Mouse (Mus musculus) thymus, postnatal 36 days (tissue): Measurements from ENCODE around the gene C87436.
"Not testable (repeated sequence)": the region's sequence is repeated elsewhere in the genome, so short reads cannot be mapped to it uniquely, and the experiment has no call there.

Experiments
- DNase-seq, 2 experiments: peaks; one replicate each; pipeline ENCODE4 v3.0.0; 2022; ENCODE audit warnings: mixed read lengths in 2 of 2

Gene C87436

DNA sequence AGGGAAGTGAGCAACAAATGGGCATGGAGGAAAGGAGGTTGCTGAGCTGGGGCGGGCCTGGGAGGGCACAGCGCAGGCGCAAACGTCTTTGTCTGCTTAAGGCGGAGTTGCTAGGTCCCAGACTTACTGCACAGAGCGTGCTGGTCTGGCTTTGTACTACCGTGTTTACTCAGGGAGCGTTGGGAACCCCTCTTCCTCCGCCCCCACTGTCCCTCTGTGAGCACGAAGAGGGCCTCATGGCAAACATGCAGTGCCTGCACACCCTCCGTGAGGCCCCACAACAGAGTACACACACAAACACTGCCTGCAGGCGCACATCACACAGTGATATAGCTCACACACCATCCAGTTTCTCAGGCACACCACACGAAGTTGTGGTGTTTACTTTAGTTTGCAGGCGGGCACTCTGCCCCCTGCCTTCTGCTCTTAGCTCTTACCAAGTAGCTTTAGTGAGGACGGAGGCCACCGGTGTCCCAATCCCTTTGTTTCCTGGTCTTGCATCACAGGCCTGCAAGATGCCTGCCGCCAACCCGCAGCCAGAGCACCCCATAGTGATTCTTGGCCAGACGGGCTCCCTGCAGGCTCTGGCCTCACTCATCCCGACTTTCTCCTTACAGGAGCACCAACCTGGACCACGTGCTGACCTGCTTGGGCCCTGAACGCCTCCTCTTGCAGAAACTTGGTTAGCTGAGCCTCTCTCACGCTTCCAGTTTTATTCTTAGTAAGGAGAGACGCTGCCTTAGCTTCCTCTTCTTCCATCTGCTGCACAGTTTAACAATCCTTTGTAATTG is 49.4 kb downstream of the C87436 start:
- DNase-seq, result peak; percentile 85 to 89

DNA sequence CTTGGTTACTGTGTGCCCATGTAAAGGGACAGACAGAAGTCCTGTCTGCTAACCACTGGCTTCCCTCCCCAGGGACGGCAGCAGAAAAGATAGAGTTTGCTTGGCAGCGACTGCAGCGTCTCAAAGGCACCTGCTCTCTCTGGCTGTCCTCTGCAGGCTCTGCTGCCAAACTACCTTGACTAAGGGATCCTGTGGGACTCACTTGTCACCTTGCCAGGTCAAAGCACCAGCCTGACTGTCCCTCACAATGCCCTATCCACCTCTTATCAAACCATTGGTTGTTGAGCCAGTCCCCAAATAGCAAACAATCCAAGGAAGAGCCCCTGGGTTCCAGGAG is 49.9 kb downstream of the C87436 start:
- DNase-seq, result peak in 1 of 2 experiments; percentile 24

DNA sequence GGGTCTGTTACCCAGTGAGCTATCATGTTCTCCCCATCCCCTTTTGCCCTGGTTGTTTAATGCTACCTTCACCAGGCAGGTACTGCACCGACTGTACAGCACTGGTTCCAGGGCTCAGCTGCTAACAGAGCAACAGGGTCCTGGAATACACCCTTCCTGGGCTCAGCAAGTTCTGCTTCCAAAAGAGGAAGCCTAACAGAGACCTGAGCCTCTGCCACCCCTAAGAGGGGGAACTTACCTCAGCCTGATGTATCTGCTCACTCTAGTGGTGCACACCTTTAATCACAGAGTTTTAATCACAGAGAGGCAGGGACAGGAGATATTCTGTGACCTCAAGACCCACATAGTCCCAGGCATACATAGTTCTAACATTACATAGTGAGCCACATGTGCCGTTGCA is 51.8 kb downstream of the C87436 start:
- no peak for DNase-seq

DNA sequence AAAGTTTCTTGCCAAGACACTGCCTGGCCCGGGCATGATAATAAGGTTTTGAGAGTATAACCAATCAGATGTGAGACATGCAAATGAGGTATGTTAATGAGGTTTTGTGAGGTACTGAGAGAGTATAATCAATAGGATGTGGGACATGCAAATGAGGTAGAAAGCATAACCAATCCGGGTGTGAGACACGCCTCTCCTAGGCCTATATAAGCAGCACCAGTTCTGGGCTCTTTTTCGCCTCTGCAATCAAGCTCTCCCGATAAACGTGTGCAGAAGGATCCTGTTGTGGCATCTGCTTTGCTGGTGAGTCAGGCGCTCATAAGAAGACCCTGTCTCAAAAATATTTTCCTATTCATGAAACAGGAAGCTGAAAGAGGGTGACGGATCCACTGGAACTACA is 52.2 kb downstream of the C87436 start:
- not testable (repeated sequence) for DNase-seq

DNA sequence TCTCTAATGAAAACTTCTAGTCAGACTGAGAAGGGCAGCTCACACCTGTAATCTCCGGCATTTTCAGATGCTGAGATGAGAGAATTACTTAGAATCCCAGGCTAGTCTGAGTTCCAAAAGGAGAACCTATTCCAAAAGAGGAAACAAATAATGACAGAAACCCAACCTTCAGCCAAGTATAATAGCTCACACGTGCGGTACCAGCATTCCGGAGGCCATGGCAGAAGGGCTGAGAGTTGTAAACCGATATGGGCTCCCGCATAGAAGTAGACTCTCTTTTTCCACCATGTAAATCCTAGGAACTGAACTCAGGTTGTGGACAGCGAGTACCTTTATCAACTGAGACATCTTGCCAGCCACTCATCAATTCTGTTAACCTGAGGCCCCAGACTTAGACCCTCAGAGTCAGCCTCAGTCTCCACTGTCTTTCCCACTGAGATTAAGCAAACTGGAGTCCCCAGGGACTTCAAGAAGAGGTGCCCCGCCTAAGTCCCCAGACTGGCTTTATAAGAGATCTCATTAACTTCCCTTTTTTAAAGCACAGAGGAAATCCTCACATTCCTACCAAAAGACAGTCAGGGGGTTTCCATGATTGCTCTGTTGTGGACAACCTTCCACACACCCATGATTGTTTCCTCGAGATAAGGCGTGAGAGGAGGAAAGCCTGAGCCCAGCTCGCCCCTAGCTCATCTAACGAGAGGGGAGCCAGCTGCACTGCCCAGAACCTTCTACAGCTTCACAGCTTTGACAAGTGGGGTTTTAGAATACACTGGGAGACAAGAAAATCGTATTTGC is 55.5 kb downstream of the C87436 start:
- DNase-seq, result no peak

DNA sequence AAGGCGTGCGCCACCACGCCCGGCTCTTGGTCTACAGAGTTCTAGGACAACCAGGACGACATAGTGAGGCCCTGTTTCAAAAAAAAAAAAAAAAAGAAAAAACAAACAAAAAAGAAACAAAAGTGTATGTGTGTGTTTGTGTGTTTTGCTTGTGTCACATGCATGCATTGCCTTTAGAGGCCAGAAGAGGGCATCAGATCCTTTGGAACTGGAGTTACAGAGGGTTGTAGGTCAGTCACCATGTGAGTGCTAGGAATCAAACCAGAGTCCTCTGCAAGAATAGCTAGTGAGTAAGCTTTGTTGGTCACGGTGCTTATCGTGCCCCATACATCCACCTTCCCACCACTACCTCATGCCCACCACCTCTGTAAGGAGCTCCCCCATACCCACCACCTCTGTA is 56.6 kb downstream of the C87436 start:
- no peak for DNase-seq

DNA sequence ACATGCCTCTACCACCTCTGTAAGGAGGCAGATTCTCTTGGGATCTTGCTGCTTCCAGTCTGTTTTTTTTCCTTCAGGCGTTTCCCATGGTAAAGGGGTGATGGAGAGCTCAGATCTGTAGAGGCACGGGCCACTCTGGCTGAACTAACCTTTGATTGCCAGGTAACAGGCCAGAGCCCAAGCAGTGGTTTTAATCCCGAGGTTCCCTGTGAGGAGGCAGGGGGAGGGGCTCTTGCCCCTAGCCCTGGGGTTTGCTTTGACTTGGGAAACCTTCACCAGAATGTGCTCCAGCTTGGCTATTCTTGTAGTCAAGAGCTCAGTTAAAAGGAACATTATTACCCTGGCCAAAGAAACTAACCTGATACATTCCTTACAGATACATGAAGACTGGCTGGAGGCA is 57.5 kb downstream of the C87436 start:
- no peak for DNase-seq

DNA sequence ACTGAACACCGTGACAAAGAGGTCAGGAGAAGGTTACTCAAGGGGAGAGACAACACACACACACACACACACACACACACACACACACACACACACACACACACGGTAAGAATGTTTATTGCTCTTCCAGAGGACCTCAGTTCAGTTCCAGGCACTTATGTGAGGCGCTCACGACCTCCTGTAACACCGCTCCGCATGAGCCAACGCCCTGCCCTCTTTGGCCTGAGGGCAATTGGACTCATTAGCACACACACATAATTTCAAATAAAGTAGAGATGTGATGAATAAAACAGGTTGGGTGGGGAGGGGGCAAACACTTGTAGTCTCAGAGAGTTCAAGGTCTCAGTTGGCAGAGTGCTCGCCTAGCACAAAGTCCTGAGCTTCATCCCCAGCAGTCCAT is 58.0 kb downstream of the C87436 start:
- no peak for DNase-seq

DNA sequence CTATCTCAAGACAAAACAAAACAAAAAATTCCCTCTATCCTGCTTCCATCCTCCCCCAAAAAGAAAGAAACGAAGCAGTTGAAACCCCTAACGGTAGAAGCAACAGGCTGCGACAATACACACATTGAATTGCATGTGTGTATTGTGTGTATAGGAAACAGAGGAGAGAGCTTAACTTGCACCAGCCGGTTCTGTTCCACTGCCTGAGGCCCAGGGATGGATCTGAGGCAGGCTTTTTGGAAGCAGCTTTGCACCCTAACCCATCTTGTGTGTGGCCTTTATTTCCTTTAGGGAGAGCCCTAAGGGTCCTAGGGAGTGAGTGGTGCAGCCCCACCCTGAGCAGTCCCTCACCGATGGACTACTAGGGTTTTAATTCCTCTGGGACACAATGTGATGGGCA is 58.4 kb downstream of the C87436 start:
- no peak for DNase-seq

DNA sequence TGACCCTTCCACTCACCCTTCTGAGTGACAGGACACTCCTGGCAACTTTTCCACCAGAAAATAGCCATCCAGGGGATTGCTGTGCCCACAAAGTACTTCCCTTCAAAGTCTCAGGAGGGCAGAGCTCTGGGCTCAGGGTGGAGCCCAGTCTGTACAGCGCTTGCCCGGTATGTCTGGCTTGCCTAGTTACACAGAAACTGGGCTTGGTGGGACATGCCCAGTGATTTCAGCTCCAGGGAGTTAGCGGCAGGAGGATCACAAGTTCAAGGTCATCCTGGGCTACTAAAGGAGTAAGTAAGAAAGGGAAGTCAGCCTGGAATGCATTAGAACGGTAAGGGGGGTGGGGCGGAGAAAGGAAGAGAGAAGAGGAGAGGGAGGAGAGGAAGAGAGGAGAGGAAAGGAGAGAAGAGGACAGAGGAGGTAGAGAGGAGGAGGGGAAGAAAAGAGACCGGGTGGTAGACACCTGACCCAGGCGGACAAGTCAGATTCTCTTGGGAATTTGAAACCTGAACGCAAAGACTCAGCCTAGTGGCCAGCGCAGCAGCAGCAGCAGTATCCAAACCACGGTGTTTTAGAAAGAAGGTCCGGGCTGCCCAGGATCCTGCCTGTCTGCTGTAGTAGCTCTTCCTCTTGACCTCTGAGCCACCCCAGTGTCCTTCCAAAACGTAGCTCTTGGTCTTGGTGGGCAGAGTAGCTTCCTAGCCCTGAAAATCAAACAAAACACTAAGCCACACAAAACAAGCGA is 59.1 kb downstream of the C87436 start:
- DNase-seq, result no peak

DNA sequence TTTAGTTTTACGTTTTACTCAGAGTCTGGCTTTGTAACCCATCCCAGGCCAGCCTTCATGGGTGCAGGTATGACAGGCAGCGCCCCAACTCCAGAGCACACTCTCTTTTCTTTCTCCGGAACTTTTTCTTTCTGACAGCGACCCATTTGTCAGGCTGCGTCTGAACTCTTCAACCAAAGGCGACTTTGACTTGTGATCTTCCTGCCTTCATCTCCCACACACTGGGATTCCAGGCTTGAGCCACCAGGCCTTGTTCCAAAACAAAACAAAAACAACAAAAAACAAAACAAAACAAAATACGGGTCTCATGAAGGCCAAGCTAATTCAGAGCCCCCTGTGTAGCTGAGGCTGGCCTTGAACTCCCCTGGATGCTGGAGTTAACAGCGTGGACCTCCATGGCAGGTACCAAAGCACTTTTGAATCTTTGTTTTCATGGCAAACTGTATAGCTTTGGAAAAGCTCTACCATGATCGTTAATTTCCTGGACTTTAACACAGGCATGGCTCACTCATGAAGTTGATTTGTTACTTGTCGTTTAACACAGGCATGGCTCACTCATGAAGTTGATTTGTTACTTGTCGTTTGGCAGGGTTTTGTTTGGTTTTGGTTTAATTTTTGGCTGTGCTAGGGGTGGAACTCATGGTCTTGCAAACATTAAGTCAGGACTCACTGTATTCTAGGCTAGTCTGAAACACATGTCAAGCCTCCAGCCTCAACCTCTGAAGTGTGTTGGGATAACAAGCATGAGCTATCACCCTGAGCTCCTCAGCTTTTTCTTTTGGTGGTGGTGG is 60.0 kb downstream of the C87436 start:
- DNase-seq, result no peak

DNA sequence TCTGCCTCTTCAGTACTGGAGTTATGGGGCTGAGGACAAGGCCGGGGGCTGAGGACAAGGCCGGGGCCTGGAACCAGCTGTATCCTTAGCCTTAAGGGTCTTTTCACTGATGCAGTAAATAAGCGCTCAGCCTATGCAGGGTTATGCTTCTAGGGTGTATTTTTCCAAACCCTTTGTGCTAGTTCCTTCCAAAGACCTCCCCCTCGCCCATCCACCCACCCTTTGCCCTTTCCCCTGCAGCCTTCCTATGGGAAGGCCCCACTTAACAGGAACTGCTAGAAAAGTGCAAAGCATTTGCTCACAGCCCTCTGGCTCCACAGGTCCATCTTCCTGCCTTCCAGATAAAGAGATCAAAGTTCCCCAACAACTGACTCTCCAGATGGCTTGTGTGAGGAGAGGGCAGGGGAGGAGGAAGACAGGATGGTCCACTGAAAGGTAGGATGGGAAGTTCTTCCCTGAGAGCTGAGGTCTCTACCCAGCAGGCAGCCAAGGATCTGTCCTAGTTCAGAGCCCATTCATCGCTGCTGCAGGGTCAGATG is 61.5 kb downstream of the C87436 start:
- DNase-seq, result no peak

DNA sequence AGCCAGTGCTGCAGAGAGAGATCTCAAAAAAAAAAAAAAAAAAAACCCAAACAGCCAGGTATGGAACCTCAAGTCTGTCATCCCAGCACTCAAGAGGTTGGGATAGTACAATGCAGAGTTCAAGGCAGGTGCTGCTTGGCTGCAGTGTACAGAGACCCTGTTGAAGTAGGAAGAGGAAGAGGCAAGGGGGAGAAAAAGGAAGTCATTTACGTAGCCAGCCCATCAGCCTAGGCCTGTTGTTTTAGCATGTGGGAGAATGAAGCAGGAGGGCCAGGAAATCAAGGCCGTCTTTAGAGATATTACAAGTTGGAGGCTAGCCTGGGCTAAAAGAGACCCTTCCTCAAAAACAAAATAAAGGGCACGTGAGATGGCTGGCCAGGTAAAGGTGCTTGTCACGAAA is 65.3 kb downstream of the C87436 start:
- no peak for DNase-seq

DNA sequence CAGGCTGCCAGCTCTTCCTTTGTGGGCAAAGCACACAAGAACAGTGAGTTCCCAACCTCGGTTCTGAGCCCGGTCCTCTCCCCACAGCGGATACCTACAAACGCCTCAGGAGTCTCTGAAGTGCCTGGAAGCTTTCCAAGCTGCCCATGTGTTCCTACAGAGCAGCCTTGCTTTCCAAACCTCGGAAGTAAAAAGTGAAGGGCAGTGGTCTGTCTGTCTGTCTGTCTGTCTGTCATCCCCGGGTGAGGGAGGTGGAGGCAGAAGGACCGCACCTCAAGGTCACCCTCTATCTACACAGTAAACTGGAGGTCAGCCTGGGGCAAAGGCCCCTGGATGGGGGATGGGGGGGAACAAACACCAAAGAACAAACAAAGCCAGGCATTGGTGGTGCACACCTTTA is 67.5 kb downstream of the C87436 start:
- no peak for DNase-seq

DNA sequence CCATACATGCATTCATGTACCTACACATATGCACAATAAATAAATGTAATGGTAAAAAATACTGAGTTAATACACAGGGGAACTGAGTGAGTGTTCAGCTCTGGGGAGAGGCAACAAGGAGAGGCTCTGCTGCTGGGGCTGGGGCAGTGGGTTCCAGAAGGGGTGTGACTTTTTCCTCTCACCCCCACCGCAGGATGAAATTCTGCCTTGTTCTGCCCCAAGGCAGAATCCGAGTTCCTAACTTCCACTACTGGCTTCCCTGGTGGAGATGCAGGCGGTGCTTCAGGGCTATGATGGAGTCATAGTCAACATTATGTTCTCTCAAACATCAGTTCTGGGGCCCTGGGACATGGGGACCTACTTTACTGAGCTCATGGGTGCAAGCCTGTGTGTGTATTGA is 68.1 kb downstream of the C87436 start:
- no peak for DNase-seq

DNA sequence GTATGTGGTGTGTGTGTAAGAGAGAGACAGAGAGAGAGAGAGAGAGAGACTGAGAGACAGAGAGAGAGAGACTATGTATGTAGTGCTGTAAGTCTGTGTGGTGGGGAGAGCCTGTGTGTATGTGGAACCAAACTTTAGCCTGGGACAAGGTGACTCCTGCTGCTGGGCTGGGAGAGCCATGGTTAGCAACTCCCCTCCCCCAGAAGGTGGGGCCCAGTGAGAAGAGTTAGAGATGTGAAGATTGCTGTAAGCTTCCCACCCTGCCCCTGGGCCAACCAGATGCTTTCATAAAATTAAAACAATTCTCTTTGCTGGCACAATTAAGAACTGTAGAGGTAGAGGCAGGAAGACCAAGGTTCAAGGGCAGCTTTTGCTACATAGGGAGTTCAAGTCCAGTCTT is 68.9 kb downstream of the C87436 start:
- no peak for DNase-seq

DNA sequence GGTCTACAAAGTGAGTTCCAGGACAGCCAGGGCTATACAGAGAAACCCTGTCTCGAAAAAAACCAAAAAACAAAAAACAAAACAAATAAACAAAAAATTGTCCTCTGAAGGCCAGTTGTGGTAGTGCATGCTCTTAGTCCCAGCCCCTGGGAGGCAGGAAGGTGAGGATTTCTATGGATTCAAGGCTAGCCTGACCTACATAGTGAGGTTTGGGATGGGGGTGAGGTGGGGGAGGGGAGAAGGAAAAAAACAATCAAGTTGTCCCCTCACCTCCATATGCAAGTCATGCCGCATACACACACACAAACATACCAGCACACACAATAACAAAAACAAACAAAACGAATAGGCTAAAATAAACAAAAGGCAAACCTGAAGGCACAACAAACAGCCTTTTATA is 70.6 kb downstream of the C87436 start:
- no peak for DNase-seq

DNA sequence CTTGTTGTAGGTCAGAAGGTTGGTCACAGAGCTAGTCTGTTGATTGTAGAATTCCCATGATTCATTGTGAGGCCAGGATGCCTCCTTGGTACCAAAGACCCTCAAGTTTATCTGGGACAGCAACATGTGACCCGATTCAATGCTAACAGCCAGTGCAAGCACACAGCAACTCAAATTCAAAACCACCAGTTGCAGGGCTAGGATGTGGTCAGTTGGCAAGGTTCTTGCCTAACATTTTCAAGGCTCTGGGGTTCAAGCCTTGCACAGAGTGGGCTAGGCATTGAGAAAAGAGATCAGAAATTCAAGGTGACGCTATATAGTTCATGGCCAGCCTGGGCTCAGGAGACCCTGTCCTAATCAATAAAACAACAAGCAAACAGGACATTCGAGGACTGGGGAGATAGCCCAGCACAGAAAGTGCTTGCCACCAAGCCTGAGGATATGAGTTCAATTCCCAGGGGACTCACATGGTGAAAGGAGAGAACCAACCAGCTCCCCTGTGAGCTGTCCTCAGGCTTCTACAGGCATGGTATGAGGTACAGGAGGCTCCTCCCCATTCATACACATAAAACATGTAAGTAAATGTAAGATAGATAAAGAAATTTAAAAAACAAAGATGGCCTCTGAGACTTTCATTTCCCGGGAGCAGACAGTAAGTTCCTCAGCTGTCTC is 71.2 kb downstream of the C87436 start:
- DNase-seq, result no peak

DNA sequence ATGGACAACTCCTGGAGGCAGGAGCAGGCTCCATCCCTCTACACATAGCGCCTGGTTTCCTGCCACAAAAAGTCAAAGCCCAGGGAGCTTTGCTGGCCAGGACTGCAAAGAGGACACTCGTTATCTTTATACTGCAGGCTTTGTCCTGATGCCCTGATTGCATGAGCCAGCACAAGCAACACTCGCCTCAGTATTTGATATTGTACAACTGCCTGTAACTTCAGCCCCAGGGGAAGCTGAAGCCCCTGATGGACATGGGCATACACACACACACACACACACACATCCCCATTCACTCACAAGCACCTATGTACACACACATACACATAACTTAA is 71.7 kb downstream of the C87436 start:
- no peak for DNase-seq

DNA sequence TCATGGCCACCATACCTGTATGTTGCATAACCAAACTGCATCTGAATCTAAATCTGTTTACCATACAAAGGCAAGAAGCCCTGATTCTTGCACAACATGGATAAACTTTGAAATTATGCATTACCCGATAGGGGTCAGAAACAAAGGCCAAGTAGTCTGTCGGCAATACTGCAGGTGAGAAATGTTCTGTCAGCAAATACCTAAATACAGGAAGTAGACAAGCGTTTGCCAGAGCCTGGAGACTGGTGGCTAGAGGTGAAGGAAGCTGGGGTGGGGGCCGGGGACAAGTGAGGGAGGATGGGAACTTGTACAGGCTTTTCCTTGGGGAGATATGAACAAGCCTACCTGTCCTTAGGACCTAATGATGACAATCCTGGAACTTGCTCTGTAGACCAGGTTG is 72.8 kb downstream of the C87436 start:
- DNase-seq, result no peak

DNA sequence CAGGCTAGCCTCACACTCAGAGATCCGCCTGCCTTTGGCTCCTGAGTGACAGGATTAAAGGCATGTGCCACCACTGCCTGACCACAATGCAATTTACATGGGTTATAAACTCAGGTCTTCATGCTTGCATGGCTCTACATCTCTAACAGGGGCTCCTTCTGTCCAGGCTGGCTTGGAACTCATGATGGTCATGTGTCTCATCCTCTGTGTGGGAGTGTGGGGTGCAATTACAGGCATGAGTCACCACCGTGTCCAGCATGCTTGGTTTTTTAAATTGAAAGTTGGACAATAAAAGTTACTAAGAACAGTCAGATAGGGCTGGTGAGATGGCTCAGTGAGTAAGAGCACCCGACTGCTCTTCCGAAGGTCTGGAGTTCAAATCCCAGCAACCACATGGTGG is 75.1 kb downstream of the C87436 start:
- no peak for DNase-seq

DNA sequence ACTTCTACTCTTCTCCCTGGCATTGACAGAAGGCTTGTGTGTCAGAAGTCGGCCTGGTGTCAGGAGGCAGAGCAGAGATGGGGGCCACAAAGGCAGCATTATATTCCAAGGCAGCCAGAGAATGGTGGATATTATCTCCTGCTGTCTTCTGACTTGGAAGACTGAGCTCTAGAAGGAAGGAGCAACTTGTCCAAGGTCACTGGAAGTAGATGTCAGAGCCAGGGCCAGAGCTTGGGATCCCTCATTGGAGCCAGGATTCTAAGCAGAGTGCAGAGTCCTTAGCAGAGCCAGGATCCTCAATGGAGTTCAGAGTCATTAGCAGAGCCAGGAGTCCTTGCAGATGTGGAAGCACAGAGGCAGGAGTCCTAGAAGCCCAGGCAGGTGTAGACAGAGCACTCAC is 77.8 kb downstream of the C87436 start:
- no peak for DNase-seq
